Mouse (Mus musculus) thymus, postnatal 0 days (tissue): ENCODE measurements around the gene Smim24. TPM values are rescaled to one million over a fixed set of nuclear protein-coding genes. Genes with fewer than 3 reads are reported as not detected.

ENCODE experiments used
- DNase-seq: peaks from one replicate; pipeline ENCODE4 v3.0.0-alpha.2; 2015; ENCODE audit warnings: low spot score
- polyA plus RNA-seq: library from polyadenylated mRNA; unstranded; fragments of >200 nt; fragmentation: Nextera tagmentation; extraction: Ambion mirVana; gene quantifications from 2 replicates; pipeline ENCODE4 v1.2.1, GENCODE M21; 2015

Gene Smim24
- polyA plus RNA-seq, result 12.5 and 14.0 TPM in 2 replicates

DNA sequence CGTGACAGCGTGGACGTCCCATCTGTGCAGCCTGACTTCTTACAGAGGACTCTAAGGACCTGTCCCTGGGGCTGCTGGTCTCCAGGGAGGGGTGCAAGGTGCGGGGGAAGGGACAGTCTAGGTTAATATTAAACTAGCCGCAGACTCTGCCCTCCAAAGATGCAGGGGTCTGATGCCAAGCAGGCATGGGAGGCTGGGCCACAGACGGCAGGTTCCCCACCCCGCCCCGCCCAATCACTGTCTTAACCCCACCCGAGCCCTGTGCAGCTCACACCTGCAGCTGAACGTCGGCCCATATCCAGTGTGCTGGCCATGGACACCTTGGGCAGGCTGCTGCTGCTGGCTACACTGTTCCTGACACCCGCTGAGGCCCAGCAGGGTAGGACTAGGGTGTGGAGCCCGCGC, at the start of gene Smim24:
Smim24 (plus strand) TSS at position 271 of the 405 bp plus-strand sequence.
- DNase-seq, result peak; percentile 23

DNA sequence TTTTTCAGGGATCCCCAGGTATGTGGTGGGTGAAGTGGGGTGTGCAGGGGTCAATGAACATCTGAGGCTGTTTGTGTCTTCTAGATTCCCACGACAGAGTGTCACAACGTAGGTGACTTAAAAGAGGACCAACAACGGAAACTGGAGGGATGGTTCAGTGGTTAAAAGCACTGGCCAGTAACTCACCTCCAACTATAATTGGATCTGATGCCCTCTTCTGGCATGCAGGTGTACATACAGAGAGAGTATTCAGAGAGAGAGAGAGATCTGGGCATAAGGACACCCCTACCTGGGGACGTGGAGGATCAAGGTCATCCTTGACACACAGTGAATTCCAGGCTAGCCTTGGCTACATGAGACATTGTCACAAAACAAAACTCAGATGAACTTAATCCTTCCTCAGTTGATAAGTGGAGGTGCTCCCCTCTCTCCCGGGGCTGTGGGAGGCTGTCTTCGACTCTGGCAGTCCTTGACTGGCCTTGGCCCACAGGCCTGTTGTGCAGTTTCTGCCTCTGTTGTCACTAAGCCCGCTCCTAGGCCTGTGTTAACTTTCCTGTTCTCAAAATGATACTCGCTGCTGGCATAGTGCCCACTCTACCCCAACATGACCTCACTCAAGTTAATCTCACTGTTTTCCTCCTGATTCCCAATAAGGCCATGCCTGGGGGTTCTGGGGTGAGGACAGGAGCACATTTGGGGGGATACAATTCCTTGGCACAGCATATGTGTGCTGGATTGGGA, 48.3 kb upstream of the Smim24 start:
- peak; percentile 39 for DNase-seq

DNA sequence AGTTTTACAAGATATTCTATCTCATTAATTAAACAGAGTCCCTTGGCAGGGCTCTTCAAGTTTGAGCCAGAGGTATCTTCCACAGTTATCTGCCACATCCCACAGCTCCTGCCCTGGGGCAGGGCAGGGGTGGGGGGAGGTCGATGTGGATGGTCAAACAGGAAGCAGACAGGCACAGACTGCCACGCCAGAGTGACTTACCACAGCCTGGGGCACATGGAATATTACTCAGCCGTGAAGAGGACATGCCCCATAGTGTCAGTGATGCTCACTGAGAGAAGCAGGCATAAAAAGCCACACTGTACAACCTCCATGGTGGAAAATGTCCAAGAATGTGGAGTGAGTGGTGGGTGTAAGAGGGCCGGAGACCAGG, 47.7 kb upstream of the Smim24 start:
- DNase-seq, result no peak

DNA sequence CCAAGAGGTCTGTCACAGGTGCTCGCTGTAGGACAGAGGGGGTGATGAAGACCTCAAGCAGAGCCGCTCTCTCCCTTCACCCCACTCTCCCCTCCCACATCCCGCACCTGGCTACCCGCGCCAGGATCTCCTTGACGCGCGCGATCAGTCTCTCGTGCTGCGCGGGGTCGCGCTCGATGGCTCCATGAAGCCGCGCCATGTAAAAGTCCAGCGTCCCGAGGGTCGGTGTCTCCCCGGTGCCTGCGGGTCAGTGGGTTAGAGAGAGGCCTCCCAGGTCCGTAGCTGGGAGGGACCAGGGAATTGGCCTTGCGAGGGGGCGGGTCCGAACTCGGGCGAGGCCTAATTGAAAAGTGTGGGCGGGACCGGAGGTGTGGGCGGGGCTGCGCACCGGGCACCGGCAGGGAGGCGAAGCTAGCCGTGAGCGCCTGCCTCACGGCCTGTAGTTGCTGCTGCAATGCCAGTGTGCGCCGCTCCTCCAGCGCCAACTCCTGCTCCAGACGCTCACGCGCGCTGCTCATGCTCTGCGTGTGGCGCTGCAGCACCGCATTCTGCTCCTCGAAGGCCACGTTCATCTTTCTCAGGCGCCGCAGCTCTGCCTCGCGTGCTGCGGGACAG, 46.3 kb upstream of the Smim24 start:
- peak; percentile 34 for DNase-seq

DNA sequence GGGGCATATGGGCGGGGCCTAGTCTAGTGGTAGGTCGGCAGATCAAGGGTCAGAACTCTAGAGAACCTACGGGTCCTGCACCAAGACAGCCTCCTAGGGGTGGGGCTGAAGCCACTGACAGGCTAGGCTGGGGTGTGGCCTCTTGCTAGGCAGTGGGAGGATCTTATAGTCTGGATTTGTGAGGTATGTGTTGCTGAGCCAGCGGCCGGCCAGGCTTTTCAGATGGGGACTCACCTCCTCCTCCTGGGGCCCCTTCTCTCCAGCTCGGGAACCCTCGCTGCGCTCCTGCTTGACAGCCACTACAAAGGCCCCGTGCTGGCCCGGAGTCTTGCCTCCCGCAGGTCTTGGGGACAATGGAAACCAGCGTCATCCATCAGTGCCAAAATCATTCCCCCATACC, 43.7 kb upstream of the Smim24 start:
- peak; percentile 43 for DNase-seq

DNA sequence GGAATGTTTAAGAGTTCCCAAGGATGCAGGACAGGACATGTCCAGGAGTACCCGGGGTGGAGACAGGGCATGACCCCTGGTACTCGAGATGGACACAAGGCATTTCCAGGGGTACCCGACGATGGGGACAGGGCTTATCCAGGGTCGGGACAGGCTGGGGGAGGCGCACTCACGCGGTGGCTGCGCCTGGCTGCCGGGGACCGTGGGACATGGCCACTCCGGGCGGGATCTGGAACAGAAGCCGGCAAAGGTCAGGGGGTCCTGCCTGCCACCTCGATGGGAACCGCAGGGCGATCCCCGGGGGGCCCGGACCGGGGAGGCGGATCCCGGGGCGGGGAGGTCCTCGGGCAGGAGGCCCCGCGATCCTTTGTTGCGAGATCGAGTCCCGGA, 42.9 kb upstream of the Smim24 start:
- no peak for DNase-seq

DNA sequence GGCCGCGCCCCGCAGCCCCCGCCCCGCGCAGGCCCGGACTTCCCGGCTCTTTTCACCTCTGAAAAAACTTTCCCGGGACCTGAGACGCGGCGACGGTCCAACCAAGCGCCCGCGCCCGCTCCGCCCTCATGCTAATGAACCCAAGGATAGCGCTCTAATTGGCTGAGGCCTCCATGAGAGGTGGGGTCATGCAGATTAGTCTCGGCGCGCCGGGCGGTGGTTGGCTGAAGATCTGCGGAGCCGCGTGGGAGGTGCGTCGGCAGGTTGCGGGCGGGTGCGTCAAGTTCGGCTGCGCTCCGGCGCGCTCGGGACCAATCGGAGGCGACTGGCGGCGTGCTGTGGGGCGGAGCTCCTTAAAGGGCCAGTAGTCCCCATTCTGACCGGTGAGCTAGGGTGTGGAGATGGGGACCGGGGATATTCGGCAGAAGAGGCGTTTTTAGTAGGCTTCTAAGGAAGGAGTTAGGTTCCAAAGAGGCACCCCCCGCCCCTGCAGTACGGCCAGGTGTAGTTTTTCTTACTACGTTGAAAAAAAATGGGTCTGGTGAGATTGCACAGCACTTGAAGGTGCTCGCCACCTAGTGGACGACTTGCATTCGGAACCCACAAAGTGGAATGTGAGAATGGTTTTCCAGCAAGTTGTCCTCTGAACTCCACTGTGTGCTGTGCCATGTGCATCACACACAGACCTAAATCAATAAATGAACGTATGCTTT, 42.3 kb upstream of the Smim24 start, which contains the start of gene Hmg20b:
Hmg20b (minus strand) TSS at position 130 of the 713 bp plus-strand sequence.
- peak; percentile 99 for DNase-seq

DNA sequence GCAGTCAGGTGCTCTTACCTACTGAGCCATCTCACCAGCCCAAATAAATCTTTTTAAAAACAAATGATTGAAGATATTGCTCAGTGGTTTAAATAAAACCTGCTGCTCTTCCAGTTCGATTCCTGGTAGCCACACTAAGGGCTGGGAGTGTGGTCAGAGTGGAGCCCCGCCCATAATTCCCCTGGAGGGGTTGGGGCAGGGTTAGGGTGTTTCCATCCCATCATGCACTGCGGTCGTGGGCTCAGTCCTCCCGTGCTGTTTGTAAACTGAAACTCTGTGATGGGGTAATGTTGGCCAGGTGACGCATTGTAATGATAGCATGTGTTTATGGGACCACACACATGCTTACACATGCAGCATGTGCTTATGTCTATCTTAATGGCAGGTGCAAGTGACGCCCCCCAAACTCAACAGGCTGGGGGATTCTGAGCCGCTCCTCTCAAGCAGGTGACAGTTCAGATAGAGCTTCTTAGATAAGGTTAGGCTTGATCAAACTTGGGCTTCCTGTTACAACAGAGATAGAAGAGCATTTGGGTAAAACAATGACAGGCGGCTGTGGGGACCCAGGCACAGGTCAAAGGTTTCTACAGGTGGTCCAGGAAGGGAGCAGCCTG, 41.1 kb upstream of the Smim24 start:
- DNase-seq, result peak; percentile 74

DNA sequence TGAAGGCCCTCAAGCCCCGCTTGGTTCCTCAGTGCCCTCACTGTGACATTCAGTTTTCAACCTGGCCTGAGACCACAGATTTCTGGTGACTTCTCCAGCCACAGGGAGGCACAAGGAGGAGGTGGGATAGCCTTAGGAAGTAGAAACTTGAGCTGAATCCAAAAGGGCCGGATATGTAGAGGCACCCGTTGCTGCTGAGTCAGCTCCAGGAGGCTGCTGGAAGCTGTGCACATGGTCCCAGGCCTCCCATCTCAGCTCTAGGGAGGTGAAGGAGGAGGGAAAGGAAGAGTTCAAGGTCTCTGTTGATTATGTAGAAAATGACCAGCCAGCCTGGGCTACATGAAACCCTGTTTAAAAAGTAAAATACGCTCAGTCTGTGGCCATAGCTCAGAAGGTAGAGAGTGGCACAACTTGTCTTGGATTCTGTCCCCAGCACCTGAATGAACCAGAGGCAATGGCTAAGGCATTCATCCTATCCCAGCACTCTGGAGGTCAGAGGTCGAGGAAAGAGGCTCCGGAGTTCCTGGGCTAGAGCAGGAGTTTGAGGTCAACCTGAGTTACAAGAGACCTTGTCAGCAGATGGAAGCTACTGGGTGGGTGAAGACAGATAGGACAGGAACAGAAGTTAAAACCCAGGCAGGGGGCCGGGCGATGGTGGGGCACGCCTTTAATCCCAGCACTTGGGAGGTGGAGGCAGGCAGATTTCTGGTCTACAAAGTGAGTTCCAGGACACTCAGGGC, 37.9 kb upstream of the Smim24 start:
- DNase-seq, result no peak

DNA sequence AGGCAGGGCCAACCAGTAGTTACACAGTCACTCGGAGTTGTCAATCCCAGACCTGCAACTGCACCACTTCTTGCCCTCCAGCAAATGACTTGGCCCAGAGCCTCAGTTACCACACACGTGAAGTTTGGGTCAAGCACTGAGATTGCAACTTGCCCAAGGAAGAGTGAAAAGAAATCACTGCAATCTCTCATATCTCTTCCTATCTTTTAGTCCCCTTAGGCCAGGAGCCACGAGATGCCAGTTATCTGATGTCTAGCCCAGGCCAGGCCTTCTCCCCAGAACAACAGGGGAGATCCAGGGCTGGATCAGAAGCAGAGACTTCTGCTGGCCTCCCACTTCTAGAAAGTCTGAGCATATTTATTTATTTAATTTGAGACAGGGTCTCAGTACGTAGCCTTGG, 37.3 kb upstream of the Smim24 start:
- no peak for DNase-seq

DNA sequence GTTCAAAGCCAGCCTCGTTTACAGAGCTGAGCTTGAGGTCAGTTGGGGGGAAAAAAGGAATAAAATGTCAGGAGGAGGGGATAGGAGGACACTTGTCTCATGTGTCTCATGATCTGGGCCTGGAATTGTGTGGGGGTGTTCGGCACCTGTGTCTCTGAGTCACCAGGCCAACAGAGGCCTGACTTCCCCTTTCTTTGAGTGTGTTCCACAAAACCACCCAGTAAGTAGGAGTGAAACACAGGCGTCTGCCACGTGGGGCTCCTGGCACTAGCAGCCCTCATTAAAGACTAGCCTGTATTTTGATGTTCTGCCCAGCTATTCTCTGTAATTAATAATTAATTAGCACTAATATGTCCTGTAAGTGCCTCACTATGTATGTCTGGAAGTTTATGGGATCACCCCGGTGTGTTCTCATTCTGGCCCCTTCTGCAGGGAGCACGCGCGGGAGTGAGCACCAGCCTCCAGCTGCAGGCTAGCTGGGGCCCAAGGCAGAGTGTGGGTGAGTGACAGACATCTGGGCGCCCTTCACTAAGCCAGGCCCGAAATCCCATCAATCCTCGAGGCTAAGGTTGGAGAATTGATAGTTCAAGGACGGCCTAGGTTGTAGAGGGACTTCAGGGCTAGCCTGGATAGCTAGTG, 36.4 kb upstream of the Smim24 start:
- no peak for DNase-seq

DNA sequence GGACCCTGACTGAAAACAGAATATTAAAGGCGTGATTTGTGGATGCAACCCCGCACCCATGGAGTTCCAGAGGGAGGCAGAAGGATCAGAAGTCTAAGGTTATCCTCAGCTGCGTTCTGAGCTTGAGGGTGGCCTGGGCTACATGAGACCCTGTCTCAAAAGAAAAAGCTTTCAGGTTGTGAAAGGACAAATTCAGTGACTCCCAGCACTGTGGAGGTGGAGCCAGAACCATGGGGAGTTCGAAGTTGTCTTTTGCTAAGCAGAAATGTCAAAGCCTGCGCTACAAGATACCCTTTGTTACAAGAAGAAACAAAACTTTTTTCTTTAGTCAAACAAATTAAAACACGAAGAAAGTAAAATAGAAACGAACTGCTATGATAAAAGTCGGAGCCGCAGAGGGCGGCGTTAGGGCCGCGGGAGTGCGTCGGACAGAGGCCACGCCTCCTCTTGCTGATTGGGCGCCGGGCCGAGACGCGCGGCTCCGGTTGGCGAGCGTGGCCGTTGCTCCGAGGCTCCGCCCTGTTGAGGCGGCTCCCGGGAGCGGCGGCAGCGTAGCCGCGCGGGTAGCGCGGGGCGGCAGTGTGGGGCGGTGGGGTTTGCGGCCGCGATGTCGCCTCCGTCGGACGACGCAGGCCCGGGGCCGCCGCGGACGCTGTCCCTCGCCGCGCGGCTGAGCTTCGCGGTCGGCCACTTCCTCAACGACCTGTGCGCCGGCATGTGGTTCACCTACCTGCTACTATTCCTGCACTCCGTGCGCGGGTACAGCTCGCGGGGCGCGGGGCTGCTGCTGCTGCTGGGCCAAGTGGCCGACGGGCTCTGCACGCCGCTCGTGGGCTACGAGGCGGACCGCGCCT, 35.6 kb upstream of the Smim24 start, which contains the start of gene Mfsd12:
Mfsd12 (plus strand) TSS at position 501 of the 854 bp plus-strand sequence.
- peak; percentile 93 for DNase-seq

DNA sequence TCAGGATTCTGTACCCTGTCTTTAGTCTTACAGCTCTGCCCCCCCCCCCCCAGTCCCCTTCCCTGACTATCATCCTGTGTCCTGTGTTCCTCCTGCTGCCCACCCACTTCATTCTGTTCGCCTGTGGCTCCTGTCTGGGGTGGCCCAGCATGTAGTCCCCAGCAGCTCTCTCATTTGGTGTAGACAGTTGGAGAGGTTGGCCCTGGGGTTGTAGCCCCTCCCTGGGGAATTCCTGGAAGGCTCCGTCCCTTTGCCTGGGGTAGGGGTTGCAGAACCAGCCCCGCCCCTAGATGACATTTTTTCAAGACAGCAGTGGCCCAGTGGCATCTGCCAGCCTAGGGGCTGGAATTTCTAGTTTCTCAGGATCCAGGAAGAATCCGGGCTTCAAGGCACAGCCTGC, 34.6 kb upstream of the Smim24 start:
- DNase-seq, result no peak

DNA sequence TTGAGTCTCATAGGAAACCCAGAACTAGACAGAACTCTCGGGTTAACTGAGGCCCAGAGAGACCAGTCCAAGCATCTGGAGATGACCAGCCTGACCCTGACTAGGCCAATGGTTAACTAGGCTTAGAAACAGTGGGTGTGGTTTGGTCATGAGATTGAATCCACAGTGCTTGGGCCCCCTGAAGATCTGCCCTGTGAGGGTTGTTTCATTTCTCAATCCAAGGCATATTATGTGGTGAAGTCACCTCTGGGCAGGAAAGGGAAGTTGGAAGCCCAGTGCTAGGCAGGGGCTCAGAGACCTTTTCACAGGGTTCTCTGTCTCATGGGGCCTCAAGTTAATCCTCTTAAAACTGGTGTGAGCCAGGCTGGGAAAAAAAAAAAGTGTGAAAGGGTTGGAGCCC, 34.0 kb upstream of the Smim24 start:
- no peak for DNase-seq

DNA sequence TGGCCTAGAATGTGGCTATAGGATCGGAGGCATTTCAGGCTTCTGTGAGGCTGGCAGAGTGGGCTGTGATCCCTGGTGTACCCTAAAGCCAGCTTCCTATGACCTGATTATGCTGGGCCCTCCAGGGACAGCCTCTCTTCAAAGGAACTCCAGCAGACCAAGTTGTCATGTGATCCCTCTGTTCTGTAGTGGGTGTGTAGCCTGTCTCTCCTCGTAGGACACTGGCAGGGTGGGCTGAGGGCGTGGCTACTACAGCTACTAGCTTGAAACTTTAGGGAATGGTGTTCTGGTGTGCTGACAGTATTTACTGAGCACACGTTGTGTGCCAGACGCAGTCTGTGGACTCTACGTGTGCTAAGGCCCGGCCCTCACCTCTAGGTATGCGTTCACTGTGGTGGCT, 32.1 kb upstream of the Smim24 start:
- DNase-seq, result no peak

DNA sequence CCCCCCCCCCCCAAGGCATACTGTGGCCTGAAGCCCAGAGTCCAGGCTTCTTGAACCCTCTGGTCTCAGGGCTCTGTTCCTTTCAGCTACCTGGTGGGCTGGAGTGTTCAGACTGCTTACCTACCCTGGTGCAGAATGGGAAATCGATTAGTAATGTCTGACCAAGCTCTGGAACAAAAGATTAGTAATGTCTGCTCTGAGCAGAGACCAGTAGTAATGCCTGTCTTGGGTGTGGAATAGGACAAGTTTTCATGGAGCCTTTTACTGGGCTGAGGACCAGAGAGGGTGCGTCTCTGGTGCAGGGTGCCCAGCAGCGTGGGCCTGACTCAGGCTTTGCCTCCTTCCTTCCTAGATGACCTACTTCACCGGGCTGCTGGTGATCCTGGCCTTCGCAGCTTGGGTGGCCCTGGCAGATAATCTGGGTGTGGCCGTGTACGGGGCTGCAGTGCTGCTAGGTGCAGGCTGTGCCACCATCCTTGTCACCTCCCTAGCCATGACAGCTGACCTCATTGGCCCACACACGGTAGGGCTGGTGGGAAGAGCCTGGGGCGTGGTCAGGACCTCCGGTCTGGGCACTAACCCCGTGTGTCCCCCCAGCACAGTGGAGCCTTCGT, 30.4 kb upstream of the Smim24 start:
- no peak for DNase-seq

DNA sequence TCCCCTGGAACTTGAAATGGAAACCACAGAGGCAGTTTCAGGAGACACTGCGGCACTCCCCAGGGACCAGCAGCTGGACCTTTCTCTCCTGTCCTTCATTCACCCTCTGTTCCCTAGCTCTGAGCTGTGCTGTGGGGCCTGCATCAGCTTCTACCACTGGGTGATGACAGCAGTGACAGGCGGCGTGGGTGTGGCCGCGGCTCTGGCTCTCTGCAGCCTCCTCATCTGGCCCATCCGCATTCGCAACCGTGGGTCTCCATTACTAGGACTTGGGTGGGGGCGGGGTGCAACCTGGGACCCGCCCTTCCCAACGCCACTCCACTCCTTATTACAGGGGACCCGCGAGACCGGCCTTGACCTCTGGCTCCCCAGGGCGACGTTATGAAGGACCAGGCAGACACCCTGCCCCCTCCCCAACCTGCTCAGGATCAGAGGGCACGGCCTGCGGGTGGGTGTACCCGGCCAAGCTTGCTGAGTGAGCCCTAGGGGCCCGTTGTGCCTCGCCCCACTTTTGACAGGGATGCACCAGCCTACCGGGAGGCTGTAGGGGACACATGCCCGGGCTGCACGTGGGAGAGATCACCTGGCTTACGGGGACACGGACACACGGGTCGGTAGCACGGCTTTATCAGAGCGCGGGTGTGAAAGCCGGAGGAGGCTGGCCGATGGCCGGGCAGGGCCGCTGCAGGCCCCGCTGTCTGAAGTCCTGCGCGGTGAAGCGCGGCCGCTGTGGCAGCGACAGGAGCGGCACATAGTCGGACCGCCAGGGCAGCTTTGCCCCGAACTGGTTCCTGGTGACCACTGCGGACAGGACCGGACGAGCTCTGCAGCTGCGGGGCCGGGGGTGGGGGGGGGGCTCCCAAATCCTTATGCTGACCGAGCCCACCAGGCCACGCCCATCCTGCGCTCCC, 29.2 kb upstream of the Smim24 start:
- no peak for DNase-seq

DNA sequence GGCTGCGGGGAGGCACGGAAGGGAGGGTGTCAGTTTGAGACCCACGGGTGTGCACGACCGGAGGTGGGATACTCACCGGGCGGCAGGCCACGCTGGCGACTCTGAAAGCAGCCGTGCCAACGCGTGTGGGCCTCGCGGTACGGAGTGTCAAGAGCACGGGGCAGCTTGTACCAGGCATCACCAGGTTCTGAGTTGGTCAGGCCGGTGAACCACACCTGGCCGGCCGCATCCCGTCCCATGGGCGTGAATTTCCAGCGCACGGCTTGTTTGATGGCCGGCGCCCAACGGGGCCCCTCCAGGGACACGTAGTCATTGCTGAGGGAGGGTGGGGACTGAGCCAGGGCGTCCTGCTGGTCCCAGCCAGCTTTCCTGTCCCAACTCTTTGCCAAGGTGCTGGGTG, 28.2 kb upstream of the Smim24 start:
- DNase-seq, result no peak
